Mouse (Mus musculus) lung, postnatal 0 days (tissue): ENCODE data around the gene Gsg1. TPM values are rescaled to one million over a fixed set of nuclear protein-coding genes. Genes with fewer than 3 reads are reported as not detected.
A peak's percentile ranks its signal among the peaks of the same experiment; 100 is the strongest.

Experiments
- ATAC-seq: fragments of 200-750 bp; cut with Nextera tagmentation; 2 replicates; pipeline ENCODE4 v1.8.0; 2017; ENCODE audit warnings: moderate library complexity
- DNase-seq: peaks from one replicate; pipeline ENCODE4 v3.0.0-alpha.2; 2016; ENCODE audit warnings: low spot score
- H3K27ac ChIP-seq: fragments of 300-500 bp; sonication (generic); 2 replicates; pipeline ENCODE4 v1.5.1; 2014; ENCODE audit warnings: antibody characterized with exemption, mild to moderate bottlenecking, low read length, mixed read lengths
- H3K27me3 ChIP-seq: fragments of 300-500 bp; sonication (generic); replicated peaks from 2 replicates; pipeline ENCODE4 v1.6.1; 2014; ENCODE audit warnings: low read length, mixed read lengths; ENCODE audit not compliant: insufficient read depth
- H3K36me3 ChIP-seq: fragments of 300-500 bp; sonication (generic); 2 replicates; pipeline ENCODE4 v1.6.1; 2014; ENCODE audit warnings: low read length, mixed read lengths; ENCODE audit not compliant: insufficient read depth
- H3K4me1 ChIP-seq: fragments of 300-500 bp; sonication (generic); 2 replicates; pipeline ENCODE4 v1.6.1; 2014; ENCODE audit warnings: antibody characterized with exemption, low read depth, low read length, mixed read lengths; ENCODE audit not compliant: insufficient read depth
- H3K4me2 ChIP-seq: fragments of 300-500 bp; sonication (generic); replicated peaks from 2 replicates; pipeline ENCODE4 v1.6.1; 2014; ENCODE audit warnings: low read depth, mild to moderate bottlenecking, low read length, moderate library complexity, mixed read lengths
- H3K4me3 ChIP-seq: fragments of 300-500 bp; sonication (generic); 2 replicates; pipeline ENCODE4 v1.5.1; 2014; ENCODE audit warnings: low read depth, low read length
- H3K9ac ChIP-seq: fragments of 300-500 bp; sonication (generic); replicated peaks from 2 replicates; pipeline ENCODE4 v1.6.1; 2014; ENCODE audit warnings: low read depth, mild to moderate bottlenecking
- H3K9me3 ChIP-seq: fragments of 300-500 bp; sonication (generic); 2 replicates; pipeline ENCODE4 v1.6.1; 2016; ENCODE audit warnings: low read length, mixed read lengths
- CTCF ChIP-seq: IDR thresholded peaks from 2 replicates; pipeline ENCODE4 v1.5.1; 2016; ENCODE audit warnings: antibody characterized with exemption, mild to moderate bottlenecking
- EP300 ChIP-seq: IDR thresholded peaks from 2 replicates; pipeline ENCODE4 v1.6.1; 2016; ENCODE audit warnings: antibody characterized with exemption, mild to moderate bottlenecking, control low read depth
- WGBS: fragments of 180-500 bp; shearing (Covaris S2); extraction: QIAGEN DNeasy Blood & Tissue Kit; methylation state at CpG from one replicate; pipeline ENCODE4 v1.1.7; 2014; 5-methylcytosine and 5-hydroxymethylcytosine counted together
- polyA plus RNA-seq: library from polyadenylated mRNA; unstranded; fragments of >200 nt; fragmentation: Nextera tagmentation; extraction: Ambion mirVana; gene quantifications from 2 replicates; pipeline ENCODE4 v1.2.1, GENCODE M21; 2015

Gsg1 gene
- polyA plus RNA-seq, 1 experiment from 2014 or later: 5.5 TPM

DNA sequence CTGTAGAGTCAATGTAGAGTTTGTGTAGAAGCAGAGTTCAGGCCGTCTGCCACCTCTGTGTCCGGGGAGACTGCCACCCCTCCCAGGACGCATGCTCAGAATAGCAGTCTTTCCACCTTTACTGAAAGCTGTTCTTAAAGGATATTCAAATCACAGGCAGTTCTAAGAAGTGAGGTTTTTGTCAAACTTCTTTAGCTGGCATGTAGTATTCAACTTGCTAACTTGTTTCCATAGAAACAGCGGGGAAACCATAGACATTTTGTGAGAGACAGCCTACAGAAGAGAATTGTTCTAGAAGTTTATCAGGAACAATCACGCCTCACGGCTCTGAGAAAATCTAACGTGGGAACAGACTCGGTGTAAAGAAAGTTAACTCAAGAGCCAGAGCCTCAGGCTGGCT, 47.2 kb downstream of the Gsg1 start:
- Histone ChIP-seq H3K4me3 (no peak overlapping the region), H3K4me2 (no peak overlapping the region), H3K4me1 (no peaks in the 10 kb centered on the region), H3K9ac (no peak overlapping the region), H3K27ac (no peak overlapping the region), H3K9me3 (no peaks in the 10 kb centered on the region), H3K36me3 (no peaks in the 10 kb centered on the region), H3K27me3 (no peaks in the 10 kb centered on the region)
- WGBS: 70% methylated on average over 8 of the region's 8 CpGs
- DNase-seq: no peak
- no peak for TF ChIP-seq EP300
- no peak for TF ChIP-seq CTCF
- no peak for ATAC-seq

DNA sequence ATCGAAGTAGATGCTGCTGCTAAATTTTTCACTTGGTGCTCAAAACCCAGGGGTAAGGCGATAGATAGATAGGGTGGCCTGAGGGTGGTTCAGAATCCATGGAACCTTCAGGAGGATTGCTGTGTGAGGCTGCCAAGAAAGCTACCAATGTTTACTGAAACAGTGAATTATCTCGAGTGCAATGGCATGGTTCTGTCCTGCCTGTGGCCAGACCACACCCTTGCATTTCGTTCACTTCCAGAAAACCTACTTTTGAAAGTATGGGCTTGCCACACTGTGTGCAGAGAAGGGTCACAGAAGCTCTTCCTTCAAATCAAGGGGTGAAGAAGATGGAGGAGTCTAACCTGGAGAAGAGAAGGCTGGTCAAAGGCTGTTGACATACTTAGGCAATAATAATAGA, 48.3 kb downstream of the Gsg1 start:
- no peak overlapping the region for H3K9ac ChIP-seq
- H3K4me1 ChIP-seq: no peaks in the 10 kb centered on the region
- ATAC-seq: no peak
- H3K4me2 ChIP-seq: no peak overlapping the region
- no peaks in the 10 kb centered on the region for H3K36me3 ChIP-seq
- no peak overlapping the region for H3K4me3 ChIP-seq
- no peak for DNase-seq
- H3K27ac ChIP-seq: no peak overlapping the region
- WGBS: 61% methylated on average over 4 of the region's 4 CpGs
- no peaks in the 10 kb centered on the region for H3K27me3 ChIP-seq
- TF ChIP-seq CTCF (no peak), EP300 (no peak)
- no peaks in the 10 kb centered on the region for H3K9me3 ChIP-seq

DNA sequence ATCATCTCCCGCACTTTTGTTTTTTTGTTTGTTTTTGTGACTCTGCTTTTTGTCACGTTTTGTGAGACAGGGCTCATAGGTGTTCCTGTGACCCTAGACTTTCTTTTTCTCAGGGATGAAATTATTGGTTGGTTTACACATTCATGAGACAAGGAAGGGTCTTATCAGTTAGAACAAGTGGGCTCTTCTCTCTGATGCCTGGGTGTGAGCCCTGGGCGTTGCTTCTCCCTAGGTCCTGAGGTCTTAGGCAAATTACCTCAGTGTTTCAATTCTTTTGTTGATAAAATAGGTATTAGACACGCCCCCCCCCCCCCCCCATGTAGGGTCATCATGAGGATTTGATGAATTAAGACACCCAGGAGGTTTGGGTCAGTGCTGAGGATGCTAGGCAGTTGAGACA, 49.3 kb downstream of the Gsg1 start:
- DNase-seq: no peak
- H3K4me1 ChIP-seq: no peaks in the 10 kb centered on the region
- H3K27ac ChIP-seq: no peak overlapping the region
- H3K27me3 ChIP-seq: no peaks in the 10 kb centered on the region
- 65% methylated on average over 4 of the region's 4 CpGs for WGBS
- H3K9ac ChIP-seq: no peak overlapping the region
- no peaks in the 10 kb centered on the region for H3K9me3 ChIP-seq
- no peak overlapping the region for H3K4me3 ChIP-seq
- H3K4me2 ChIP-seq: no peak overlapping the region
- TF ChIP-seq EP300 (no peak), CTCF (no peak)
- no peaks in the 10 kb centered on the region for H3K36me3 ChIP-seq
- ATAC-seq: no peak

DNA sequence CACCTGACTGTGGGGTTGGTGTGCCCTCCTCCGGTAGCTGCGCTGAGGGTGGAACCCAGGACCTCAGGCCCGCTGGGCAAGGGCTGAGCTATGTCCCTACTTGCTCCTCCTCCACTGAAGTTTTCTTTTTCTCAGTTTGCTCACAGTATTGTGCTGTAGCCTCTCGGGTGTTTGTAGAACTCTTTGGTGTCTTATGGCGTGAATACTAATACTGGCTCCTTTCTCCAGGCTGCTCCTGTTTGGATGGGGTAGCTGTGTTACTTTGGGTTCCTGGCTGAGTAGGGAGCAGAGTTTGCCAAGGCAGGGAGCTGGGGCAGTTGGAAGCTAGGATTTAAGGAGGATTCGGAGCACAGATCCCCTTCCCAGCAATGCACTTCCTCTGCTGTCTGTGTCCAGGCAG, 50.4 kb downstream of the Gsg1 start:
- TF ChIP-seq CTCF: no peak
- TF ChIP-seq EP300: no peak
- 71% methylated on average over 6 of the region's 6 CpGs for WGBS
- Histone ChIP-seq H3K36me3 (no peaks in the 10 kb centered on the region), H3K4me2 (no peak overlapping the region), H3K27ac (no peak overlapping the region), H3K27me3 (no peaks in the 10 kb centered on the region), H3K9ac (no peak overlapping the region), H3K4me3 (no peak overlapping the region), H3K4me1 (no peaks in the 10 kb centered on the region), H3K9me3 (no peaks in the 10 kb centered on the region)
- DNase-seq: no peak
- ATAC-seq: no peak

DNA sequence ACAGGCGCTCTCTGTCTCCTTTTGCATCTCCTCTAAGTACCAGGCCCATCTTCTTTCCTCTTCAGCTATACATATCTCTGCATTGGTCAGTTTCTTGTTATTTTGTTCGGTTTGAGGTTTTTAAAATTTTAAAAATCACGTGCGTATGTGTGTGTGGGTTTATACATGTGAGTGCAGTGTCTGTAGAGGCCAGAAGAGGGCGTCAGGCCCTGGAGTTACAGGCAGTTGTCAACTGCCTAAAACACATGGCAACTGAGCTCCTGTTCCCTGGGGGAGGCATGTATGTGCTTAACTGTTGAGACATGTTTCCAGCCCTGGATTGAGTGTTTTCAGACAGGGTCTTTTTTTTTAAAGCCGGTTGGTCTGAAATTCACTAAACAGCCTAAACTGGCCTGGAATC, 51.5 kb downstream of the Gsg1 start:
- Histone ChIP-seq H3K9me3 (no peaks in the 10 kb centered on the region), H3K27ac (no peak overlapping the region), H3K4me1 (no peaks in the 10 kb centered on the region; the same call in 1 of the 2 replicates), H3K9ac (no peak overlapping the region), H3K36me3 (no peaks in the 10 kb centered on the region), H3K27me3 (no peaks in the 10 kb centered on the region), H3K4me3 (no peak overlapping the region), H3K4me2 (no peak overlapping the region)
- TF ChIP-seq EP300 (no peak), CTCF (no peak)
- no peak for ATAC-seq
- WGBS: 93% methylated on average over 6 of the region's 6 CpGs
- no peak for DNase-seq

DNA sequence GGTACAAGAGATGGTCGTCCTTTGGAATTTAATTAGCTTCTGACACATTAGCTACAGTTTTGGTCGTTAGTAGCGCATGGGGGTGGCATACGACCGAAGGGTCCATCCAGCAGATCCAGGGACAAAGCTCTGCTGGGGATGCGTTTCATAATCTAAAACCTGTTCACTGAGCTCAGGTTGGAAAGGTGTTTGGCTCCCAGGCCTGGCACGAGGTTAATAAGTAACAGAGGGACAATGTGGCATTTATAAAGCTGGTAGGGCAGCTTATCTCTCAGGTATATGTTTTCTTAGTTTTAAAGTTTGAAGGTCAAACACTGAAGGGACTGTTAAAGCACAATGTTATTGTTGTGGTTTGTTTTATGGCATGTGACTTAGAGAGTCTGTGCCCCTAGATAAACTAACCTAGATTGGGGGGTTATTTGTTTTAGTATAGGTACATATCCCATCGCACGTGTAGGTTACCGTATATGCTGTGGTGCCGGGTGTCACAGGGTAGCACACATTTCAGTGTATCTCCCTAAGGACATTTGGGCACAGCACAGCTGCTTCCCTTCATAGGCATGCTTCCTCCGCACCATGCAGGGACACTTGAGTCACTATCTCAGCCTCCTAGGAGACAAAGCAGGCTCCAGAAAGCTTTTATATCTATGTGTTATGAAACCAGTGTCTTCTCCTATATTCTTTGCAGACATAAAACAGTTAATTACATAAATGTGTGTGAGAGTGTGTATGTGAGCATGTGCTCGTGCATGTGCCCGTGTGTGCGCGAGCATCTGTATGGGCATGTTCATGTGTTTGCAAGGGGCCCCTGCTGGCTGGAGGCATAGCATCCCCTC, 53.8 kb downstream of the Gsg1 start:
- TF ChIP-seq CTCF: no peak
- TF ChIP-seq EP300: no peak
- H3K4me3 ChIP-seq: no peak overlapping the region
- peak; percentile 44 for DNase-seq
- H3K27ac ChIP-seq: no peak overlapping the region
- 64% methylated on average over 16 of the region's 16 CpGs for WGBS
- H3K4me2 ChIP-seq: no peak overlapping the region
- no peaks in the 10 kb centered on the region; the same call in 1 of the 2 replicates for H3K4me1 ChIP-seq
- no peaks in the 10 kb centered on the region for H3K27me3 ChIP-seq
- H3K36me3 ChIP-seq: no peaks in the 10 kb centered on the region
- H3K9ac ChIP-seq: no peak overlapping the region
- H3K9me3 ChIP-seq: no peaks in the 10 kb centered on the region
- 0 out of 2 replicates have a peak, but pooled peaks have one; percentile 21 for ATAC-seq
